Mouse (Mus musculus): ENCODE data around the gene Evc2.

The Evc2 gene

DNA sequence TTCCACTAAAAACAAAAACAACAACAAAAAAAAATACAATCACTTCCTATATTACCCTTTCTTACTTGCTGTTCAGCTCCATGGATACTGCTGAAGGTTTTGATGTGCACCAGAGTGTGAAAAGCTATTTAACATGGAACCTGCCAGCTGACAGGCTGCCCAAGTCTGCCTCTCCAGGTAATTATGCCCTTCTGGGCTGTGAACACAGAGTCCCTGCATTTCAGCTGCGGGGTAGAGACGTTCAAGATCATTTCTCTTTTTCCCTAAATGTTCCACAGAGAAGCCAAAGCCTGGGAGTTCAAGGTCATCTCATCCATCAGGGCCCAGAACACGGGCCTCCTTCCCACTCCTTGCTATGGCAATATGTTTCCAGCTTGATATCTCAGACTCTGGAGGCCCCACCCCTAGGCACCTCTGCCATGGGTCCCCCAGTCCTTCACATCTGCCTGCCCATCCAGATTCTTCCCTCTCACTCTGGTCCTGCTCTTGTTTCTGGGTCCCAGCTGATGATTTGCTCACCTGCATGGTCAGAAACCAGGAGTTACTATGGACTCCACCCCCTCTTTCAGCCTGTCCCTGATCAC is 133.8 kb downstream of the Evc2 start:
- no peak for DNase-seq (ENCODE audit: low spot score in 2 of 2)
